Mouse (Mus musculus): ENCODE results near the gene Trabd2b. TPM values are rescaled to one million over a fixed set of nuclear protein-coding genes. Genes with fewer than 3 reads are reported as not detected.

The Trabd2b gene
- polyA plus RNA-seq, 1 experiment from 2014 or later = 0.56 TPM

DNA sequence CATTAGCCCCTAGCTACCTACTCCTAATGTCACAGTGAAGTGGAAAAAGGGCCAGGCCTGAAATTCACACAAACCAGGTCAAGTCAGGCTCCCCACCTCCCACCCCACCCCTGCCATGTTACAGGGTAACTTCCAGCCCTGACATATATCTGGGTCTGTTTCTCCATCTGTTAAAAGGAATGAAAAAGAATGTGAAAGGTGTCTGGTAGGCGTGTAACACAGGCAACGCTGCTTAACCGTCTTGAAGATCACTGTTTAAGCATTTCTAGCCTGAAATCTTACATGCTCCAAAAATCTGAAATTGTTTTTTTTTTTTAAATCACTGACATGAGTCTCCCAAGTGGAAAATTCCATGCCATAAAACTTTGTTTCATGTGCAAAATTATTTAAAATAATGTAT lies 69.8 kb downstream of the Trabd2b start:
- Histone ChIP-seq H3K9me3 (replicated peaks) (no peaks in the 10 kb centered on the region), H3K4me1 (peaks cover 12% of the 10 kb centered on the region), H3K4me2 (no peak overlapping the region), H3K36me3 (no peaks in the 10 kb centered on the region), H3K9ac (replicated peaks) (no peak overlapping the region), H3K27me3 (replicated peaks) (0 out of 2 replicates have a peak, but pooled peaks cover 4% of the 10 kb centered on the region), H3K4me3 (replicated peaks) (no peak overlapping the region), H3K27ac (replicated peaks) (no peak overlapping the region)
- 89% methylated on average over 3 of the region's 3 CpGs for WGBS
- ATAC-seq (ENCODE audit: low FRiP score) = no peak

GRCm38 (mm10) chr4:114477082-114477771 lies 70.7 kb downstream of the Trabd2b start:
- H3K4me2 ChIP-seq = no peak overlapping the region
- no peak overlapping the region for H3K9ac ChIP-seq (replicated peaks)
- peaks cover 18% of the 10 kb centered on the region for H3K4me1 ChIP-seq
- WGBS = 39% methylated on average over 11 of the region's 11 CpGs
- no peaks in the 10 kb centered on the region for H3K9me3 ChIP-seq (replicated peaks)
- ATAC-seq (ENCODE audit: low FRiP score) = peak; percentile 46; the same call in 1 of the 2 replicates
- no peaks in the 10 kb centered on the region for H3K36me3 ChIP-seq
- no peak overlapping the region for H3K27ac ChIP-seq (replicated peaks)
- H3K27me3 ChIP-seq (replicated peaks) = 0 out of 2 replicates have a peak, but pooled peaks cover 4% of the 10 kb centered on the region
- no peak overlapping the region for H3K4me3 ChIP-seq (replicated peaks)

GRCm38 (mm10) chr4:114481518-114481917 lies 75.0 kb downstream of the Trabd2b start:
- Histone ChIP-seq H3K27ac (replicated peaks) (no peak overlapping the region), H3K9me3 (replicated peaks) (no peaks in the 10 kb centered on the region), H3K9ac (replicated peaks) (no peak overlapping the region), H3K4me3 (replicated peaks) (no peak overlapping the region), H3K4me2 (no peak overlapping the region), H3K4me1 (peaks cover 18% of the 10 kb centered on the region), H3K27me3 (replicated peaks) (0 out of 2 replicates have a peak, but pooled peaks cover 4% of the 10 kb centered on the region), H3K36me3 (no peaks in the 10 kb centered on the region)
- ATAC-seq (ENCODE audit: low FRiP score) = peak; percentile 22; the same call in 1 of the 2 replicates
- 15% methylated on average over 5 of the region's 5 CpGs for WGBS

DNA sequence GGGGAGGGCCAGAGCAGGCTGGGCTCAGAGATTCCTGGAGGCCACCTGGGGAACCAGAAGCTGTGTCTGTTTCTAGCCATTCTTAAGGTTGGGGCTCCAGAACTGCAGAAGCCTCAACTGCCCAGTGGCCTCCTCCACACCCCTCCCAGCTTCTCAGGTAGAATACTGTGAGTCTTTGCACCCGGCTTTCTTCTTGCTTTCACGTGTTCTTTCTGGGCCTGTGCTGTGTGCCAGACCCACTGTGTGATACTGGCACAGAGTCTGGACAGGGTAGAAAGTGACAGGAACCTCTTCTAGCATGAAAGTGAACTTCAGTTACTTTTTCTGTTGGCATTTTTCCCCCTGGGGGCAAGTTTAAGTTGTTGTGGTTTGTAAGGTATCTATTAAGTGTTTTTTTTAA lies 77.6 kb downstream of the Trabd2b start:
- H3K9me3 ChIP-seq (replicated peaks) = no peaks in the 10 kb centered on the region
- no peaks in the 10 kb centered on the region for H3K27me3 ChIP-seq (replicated peaks)
- no peak for ATAC-seq (ENCODE audit: low FRiP score)
- WGBS = 65% methylated on average over 2 of the region's 2 CpGs
- H3K27ac ChIP-seq (replicated peaks) = no peak overlapping the region
- H3K4me1 ChIP-seq = peaks cover 7% of the 10 kb centered on the region
- H3K4me2 ChIP-seq = no peak overlapping the region
- no peak overlapping the region for H3K4me3 ChIP-seq (replicated peaks)
- H3K36me3 ChIP-seq = no peaks in the 10 kb centered on the region
- H3K9ac ChIP-seq (replicated peaks) = no peak overlapping the region

- WGBS = 80% methylated on average over 5 of the region's 5 CpGs
Observed at GRCm38 (mm10) chr4:114485996-114486395, 79.5 kb downstream of the Trabd2b start.

GRCm38 (mm10) chr4:114486885-114487531 lies 80.5 kb downstream of the Trabd2b start:
- Histone ChIP-seq H3K9ac (replicated peaks) (no peak overlapping the region), H3K4me3 (replicated peaks) (no peak overlapping the region), H3K4me2 (no peak overlapping the region), H3K9me3 (replicated peaks) (no peaks in the 10 kb centered on the region), H3K27ac (replicated peaks) (no peak overlapping the region), H3K4me1 (no peaks in the 10 kb centered on the region), H3K36me3 (no peaks in the 10 kb centered on the region), H3K27me3 (replicated peaks) (no peaks in the 10 kb centered on the region)
- WGBS = 62% methylated on average over 2 of the region's 2 CpGs
- peak; percentile 53 for ATAC-seq (ENCODE audit: low FRiP score)

More at GRCm38 (mm10) chr4:114485996-114486395, 79.5 kb downstream of the Trabd2b start:
- Histone ChIP-seq H3K9me3 (replicated peaks) (no peaks in the 10 kb centered on the region), H3K27ac (replicated peaks) (no peak overlapping the region), H3K4me2 (no peak overlapping the region), H3K4me1 (peaks cover 7% of the 10 kb centered on the region), H3K27me3 (replicated peaks) (no peaks in the 10 kb centered on the region), H3K9ac (replicated peaks) (no peak overlapping the region), H3K4me3 (replicated peaks) (no peak overlapping the region), H3K36me3 (no peaks in the 10 kb centered on the region)
- ATAC-seq (ENCODE audit: low FRiP score) = no peak

GRCm38 (mm10) chr4:114487701-114488100 lies 81.2 kb downstream of the Trabd2b start:
- Histone ChIP-seq H3K4me2 (no peak overlapping the region), H3K4me3 (replicated peaks) (no peak overlapping the region), H3K9me3 (replicated peaks) (no peaks in the 10 kb centered on the region), H3K9ac (replicated peaks) (no peak overlapping the region), H3K36me3 (no peaks in the 10 kb centered on the region), H3K27ac (replicated peaks) (no peak overlapping the region), H3K4me1 (no peaks in the 10 kb centered on the region), H3K27me3 (replicated peaks) (no peaks in the 10 kb centered on the region)
- ATAC-seq (ENCODE audit: low FRiP score) = no peak
- 94% methylated on average over 3 of the region's 3 CpGs for WGBS

DNA sequence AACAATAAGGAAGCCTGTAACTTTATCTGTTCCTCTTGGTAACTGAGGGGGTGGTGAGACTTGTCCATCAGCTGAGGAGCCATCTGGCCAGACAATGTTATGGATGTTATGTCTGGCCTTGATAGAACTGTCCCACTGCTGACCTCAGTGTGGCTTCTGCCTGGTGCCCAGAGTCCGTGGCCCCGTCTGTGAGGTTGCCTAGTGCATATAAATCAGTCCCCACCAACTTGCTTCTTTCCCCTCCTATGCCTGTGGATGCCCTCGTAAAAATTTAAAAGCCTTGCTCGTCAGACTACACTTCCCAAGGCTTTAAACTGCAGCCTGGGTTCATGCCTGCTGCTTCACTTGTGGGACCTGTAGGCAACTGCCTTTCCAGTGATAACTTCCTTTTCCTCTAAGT lies 85.6 kb downstream of the Trabd2b start:
- Histone ChIP-seq H3K4me3 (replicated peaks) (no peak overlapping the region), H3K27ac (replicated peaks) (no peak overlapping the region), H3K36me3 (no peaks in the 10 kb centered on the region), H3K9me3 (replicated peaks) (no peaks in the 10 kb centered on the region), H3K4me2 (no peak overlapping the region), H3K9ac (replicated peaks) (no peak overlapping the region), H3K4me1 (0 out of 2 replicates have a peak, but pooled peaks cover 5% of the 10 kb centered on the region), H3K27me3 (replicated peaks) (no peaks in the 10 kb centered on the region)
- no peak for ATAC-seq (ENCODE audit: low FRiP score)
- 30% methylated on average over 4 of the region's 4 CpGs for WGBS

- no peak overlapping the region for H3K4me3 ChIP-seq (replicated peaks)
- no peak overlapping the region for H3K4me2 ChIP-seq
- H3K9ac ChIP-seq (replicated peaks) = no peak overlapping the region
- ATAC-seq (ENCODE audit: low FRiP score) = no peak
- H3K27ac ChIP-seq (replicated peaks) = no peak overlapping the region
- no peaks in the 10 kb centered on the region for H3K36me3 ChIP-seq
- WGBS = 56% methylated on average over 2 of the region's 2 CpGs
- 0 out of 2 replicates have a peak, but pooled peaks cover 5% of the 10 kb centered on the region for H3K4me1 ChIP-seq
- no peaks in the 10 kb centered on the region for H3K9me3 ChIP-seq (replicated peaks)
- H3K27me3 ChIP-seq (replicated peaks) = no peaks in the 10 kb centered on the region
Observed at GRCm38 (mm10) chr4:114494035-114494434, 87.5 kb downstream of the Trabd2b start.

GRCm38 (mm10) chr4:114495688-114496426 lies 89.3 kb downstream of the Trabd2b start:
- Histone ChIP-seq H3K9me3 (replicated peaks) (no peaks in the 10 kb centered on the region), H3K27me3 (replicated peaks) (no peaks in the 10 kb centered on the region), H3K9ac (replicated peaks) (no peak overlapping the region), H3K4me3 (replicated peaks) (no peak overlapping the region), H3K27ac (replicated peaks) (no peak overlapping the region), H3K4me1 (0 out of 2 replicates have a peak, but pooled peaks cover 5% of the 10 kb centered on the region), H3K4me2 (no peak overlapping the region), H3K36me3 (no peaks in the 10 kb centered on the region)
- peak; percentile 31; the same call in 1 of the 2 replicates for ATAC-seq (ENCODE audit: low FRiP score)
- 45% methylated on average over 4 of the region's 4 CpGs for WGBS

DNA sequence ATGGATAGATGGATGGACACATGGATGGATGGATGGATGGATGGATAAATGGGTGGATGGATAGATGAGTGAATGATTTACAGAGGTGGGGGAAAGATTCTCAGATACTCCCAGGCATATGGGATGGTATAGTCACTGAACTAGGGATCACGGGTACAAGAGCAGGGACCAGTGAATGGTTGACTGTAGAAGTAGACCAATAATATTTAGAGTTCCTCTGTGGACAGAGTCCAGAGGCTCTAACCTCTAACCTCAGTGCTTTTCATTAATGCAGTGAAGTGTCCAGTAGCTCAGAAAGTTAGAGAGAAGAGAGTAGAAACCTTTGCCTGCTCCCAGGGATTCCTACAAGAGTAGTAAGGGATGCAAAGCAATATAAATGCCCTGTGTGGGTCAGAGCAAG lies 93.1 kb downstream of the Trabd2b start:
- Histone ChIP-seq H3K9ac (replicated peaks) (no peak overlapping the region), H3K9me3 (replicated peaks) (no peaks in the 10 kb centered on the region), H3K4me3 (replicated peaks) (no peak overlapping the region), H3K36me3 (no peaks in the 10 kb centered on the region), H3K4me2 (no peak overlapping the region), H3K27ac (replicated peaks) (no peak overlapping the region), H3K4me1 (peaks cover 11% of the 10 kb centered on the region), H3K27me3 (replicated peaks) (no peaks in the 10 kb centered on the region)
- no peak for ATAC-seq (ENCODE audit: low FRiP score)
- 92% methylated on average over 1 of the region's 1 CpGs for WGBS
